Mouse (Mus musculus) liver, embryonic 13.5 days (tissue): ENCODE data around the gene Smim7. TPM values are rescaled to one million over a fixed set of nuclear protein-coding genes. Genes with fewer than 3 reads are reported as not detected.

Experiments used
- ATAC-seq: fragments of 200-750 bp; cut with Nextera tagmentation; 2 replicates; pipeline ENCODE4 v1.8.0; 2017; ENCODE audit warnings: low read depth, mild to moderate bottlenecking, moderate number of reproducible peaks, moderate library complexity
- DNase-seq: peaks from one replicate; pipeline ENCODE4 v3.0.0; 2022
- H3K27ac ChIP-seq: fragments of 300-500 bp; sonication (generic); 2 replicates; pipeline ENCODE4 v1.5.1; 2015; ENCODE audit warnings: moderate library complexity, mild to moderate bottlenecking, inconsistent platforms
- H3K27me3 ChIP-seq: fragments of 300-500 bp; sonication (generic); 2 replicates; pipeline ENCODE4 v1.6.1; 2015; ENCODE audit warnings: mild to moderate bottlenecking, inconsistent platforms
- H3K36me3 ChIP-seq: fragments of 300-500 bp; sonication (generic); 2 replicates; pipeline ENCODE4 v1.6.1; 2015; ENCODE audit warnings: mild to moderate bottlenecking, inconsistent platforms
- H3K4me1 ChIP-seq: fragments of 300-500 bp; sonication (generic); replicated peaks from 2 replicates; pipeline ENCODE4 v1.6.1; 2015; ENCODE audit warnings: inconsistent platforms
- H3K4me2 ChIP-seq: fragments of 300-500 bp; sonication (generic); 2 replicates; pipeline ENCODE4 v1.6.1; 2015; ENCODE audit warnings: inconsistent platforms, mild to moderate bottlenecking, moderate library complexity
- H3K4me3 ChIP-seq: fragments of 300-500 bp; sonication (generic); replicated peaks from 2 replicates; pipeline ENCODE4 v1.5.1; 2015; ENCODE audit warnings: mild to moderate bottlenecking, inconsistent platforms
- H3K9ac ChIP-seq: fragments of 300-500 bp; sonication (generic); 2 replicates; pipeline ENCODE4 v1.6.1; 2015; ENCODE audit warnings: mild to moderate bottlenecking, inconsistent platforms
- H3K9me3 ChIP-seq: fragments of 300-500 bp; sonication (generic); replicated peaks from 2 replicates; pipeline ENCODE4 v1.6.1; 2016; ENCODE audit warnings: inconsistent platforms
- WGBS: fragments of 180-500 bp; shearing (Covaris S2); methylation state at CpG from one replicate; pipeline ENCODE4 v1.1.7; 2015; ENCODE audit not compliant: insufficient replicate concordance; 5-methylcytosine and 5-hydroxymethylcytosine counted together
- microRNA-seq: library from miRNA; unstranded; fragments of <30 nt; microRNA quantifications from one replicate; pipeline ENCODE4, GENCODE M21; 2016
- polyA plus RNA-seq: library from polyadenylated mRNA; unstranded; fragments of >200 nt; fragmentation: Nextera tagmentation; extraction: Ambion mirVana; gene quantifications from 2 replicates; pipeline ENCODE4 v1.2.1, GENCODE M21; 2015

Gene Smim7
- polyA plus RNA-seq, 1 experiment from 2014 or later: 51.6 TPM

GRCm38 (mm10) chr8:72539234-72539633, 31.7 kb downstream of the Smim7 start:
- DNase-seq (no peak), ATAC-seq (no peak)
- no peaks in the 10 kb centered on the region for H3K27me3 ChIP-seq
- H3K9ac ChIP-seq: no peak overlapping the region
- no peak overlapping the region for H3K4me2 ChIP-seq
- no peak overlapping the region for H3K27ac ChIP-seq
- H3K36me3 ChIP-seq: peaks cover 22% of the 10 kb centered on the region
- H3K4me1 ChIP-seq: peaks cover 41% of the 10 kb centered on the region
- no peak overlapping the region for H3K4me3 ChIP-seq
- no peaks in the 10 kb centered on the region for H3K9me3 ChIP-seq

- Histone ChIP-seq H3K36me3 (peaks cover 10% of the 10 kb centered on the region), H3K9me3 (no peaks in the 10 kb centered on the region), H3K9ac (no peak overlapping the region), H3K27ac (no peak overlapping the region), H3K27me3 (no peaks in the 10 kb centered on the region), H3K4me3 (no peak overlapping the region), H3K4me1 (peaks cover 15% of the 10 kb centered on the region), H3K4me2 (no peak overlapping the region)
- DNase-seq: no peak
- ATAC-seq: no peak
- WGBS: 79% methylated on average over 3 of the region's 3 CpGs
These were observed 36.0 kb downstream of the Smim7 start for GRCm38 (mm10) chr8:72534888-72535287.

- no peak overlapping the region for H3K9ac ChIP-seq
- H3K4me2 ChIP-seq: no peak overlapping the region
- no peak for DNase-seq
- no peaks in the 10 kb centered on the region for H3K27me3 ChIP-seq
- no peak overlapping the region for H3K4me3 ChIP-seq
- H3K9me3 ChIP-seq: no peaks in the 10 kb centered on the region
- 65% methylated on average over 1 of the region's 1 CpGs for WGBS
- H3K4me1 ChIP-seq: 0 out of 2 replicates have a peak, but pooled peaks cover 7% of the 10 kb centered on the region
- H3K36me3 ChIP-seq: peaks cover 12% of the 10 kb centered on the region
- no peak overlapping the region for H3K27ac ChIP-seq
- no peak for ATAC-seq
These were observed 38.8 kb downstream of the Smim7 start for GRCm38 (mm10) chr8:72532103-72532502.

- Histone ChIP-seq H3K27ac (no peak overlapping the region), H3K4me1 (peaks cover 30% of the 10 kb centered on the region), H3K36me3 (peaks cover 6% of the 10 kb centered on the region), H3K4me2 (no peak overlapping the region), H3K9me3 (no peaks in the 10 kb centered on the region), H3K27me3 (no peaks in the 10 kb centered on the region), H3K4me3 (no peak overlapping the region), H3K9ac (no peak overlapping the region)
- no peak for DNase-seq
- ATAC-seq: no peak
These were observed 49.0 kb downstream of the Smim7 start for GRCm38 (mm10) chr8:72521888-72522287.

- Histone ChIP-seq H3K4me3 (no peak overlapping the region), H3K4me1 (peaks cover 35% of the 10 kb centered on the region), H3K27me3 (no peaks in the 10 kb centered on the region), H3K36me3 (peaks cover 10% of the 10 kb centered on the region), H3K27ac (no peak overlapping the region), H3K9ac (no peak overlapping the region), H3K4me2 (no peak overlapping the region), H3K9me3 (no peaks in the 10 kb centered on the region)
- 56% methylated on average over 7 of the region's 7 CpGs for WGBS
- DNase-seq: no peak
- no peak for ATAC-seq
These were observed 53.4 kb downstream of the Smim7 start for GRCm38 (mm10) chr8:72517421-72517988.

Small RNA genes lying within 50 kb of the gene (microRNA-seq; reads per million reads assigned to microRNA genes)
- gene Gm28019: not detected

Other genes with a start within 250 kb of the Smim7 start
- 17.5 and 21.1 TPM in 2 replicates for gene Eps15l1, start 149.6 kb downstream of the Smim7 start, polyA plus RNA-seq
- 0.59 and 0.93 TPM in 2 replicates for gene Calr3, start 127.2 kb downstream of the Smim7 start, polyA plus RNA-seq
- 4.2 and 5.0 TPM in 2 replicates for gene 1700030K09Rik, start 127.2 kb downstream of the Smim7 start, polyA plus RNA-seq
- 21.4 and 31.4 TPM in 2 replicates for gene Cherp, start 95.9 kb downstream of the Smim7 start, polyA plus RNA-seq
- 6.1 and 6.4 TPM in 2 replicates for gene Slc35e1, start 78.5 kb downstream of the Smim7 start, polyA plus RNA-seq
- gene Med26, start 22.8 kb downstream of the Smim7 start, polyA plus RNA-seq: 7.9 and 8.0 TPM in 2 replicates
- gene Tmem38a, start 967 bp upstream of the Smim7 start, polyA plus RNA-seq: 1.7 and 2.1 TPM in 2 replicates
- gene Nwd1, start 75.6 kb upstream of the Smim7 start, polyA plus RNA-seq: not detected in 2 replicates
- 65.0 and 68.0 TPM in 2 replicates for gene Sin3b, start 152.2 kb upstream of the Smim7 start, polyA plus RNA-seq
- gene F2rl3, start 190.8 kb upstream of the Smim7 start, polyA plus RNA-seq: 4.5 and 4.8 TPM in 2 replicates